Mouse (Mus musculus) right cerebral cortex, postnatal 4 days (tissue): ENCODE measurements around the gene Tcl1b5.
"Not testable (repeated sequence)": the region's sequence is repeated elsewhere in the genome, so short reads cannot be mapped to it uniquely, and the experiment has no call there.

Source experiments
- DNase-seq: peaks from one replicate; pipeline ENCODE4 v3.0.0-alpha.2; 2022

Gene Tcl1b5

DNA sequence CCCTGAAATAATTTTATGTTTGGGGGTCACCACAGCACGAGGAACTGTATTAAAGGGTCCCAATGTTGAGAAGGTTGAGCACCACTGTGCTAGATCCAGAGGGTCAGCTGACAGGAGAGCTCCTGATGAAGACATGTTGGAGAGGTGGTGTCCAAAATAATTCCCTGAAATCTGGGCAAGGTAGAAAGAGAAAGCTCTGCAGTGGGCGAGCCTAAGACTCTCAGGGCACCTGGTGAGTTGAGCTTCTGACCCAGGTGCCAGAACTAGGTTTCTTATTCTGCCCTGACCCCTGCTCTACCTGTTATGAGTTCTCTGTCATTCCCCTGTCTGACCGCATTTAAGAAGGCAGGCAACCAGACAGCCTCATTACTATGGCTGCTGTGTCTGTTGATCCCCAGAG is at the start of gene Tcl1b5:
Gene Tcl1b5 (plus strand): TSS at position 301 of the 400 bp plus-strand sequence.
- not testable (repeated sequence) for DNase-seq

DNA sequence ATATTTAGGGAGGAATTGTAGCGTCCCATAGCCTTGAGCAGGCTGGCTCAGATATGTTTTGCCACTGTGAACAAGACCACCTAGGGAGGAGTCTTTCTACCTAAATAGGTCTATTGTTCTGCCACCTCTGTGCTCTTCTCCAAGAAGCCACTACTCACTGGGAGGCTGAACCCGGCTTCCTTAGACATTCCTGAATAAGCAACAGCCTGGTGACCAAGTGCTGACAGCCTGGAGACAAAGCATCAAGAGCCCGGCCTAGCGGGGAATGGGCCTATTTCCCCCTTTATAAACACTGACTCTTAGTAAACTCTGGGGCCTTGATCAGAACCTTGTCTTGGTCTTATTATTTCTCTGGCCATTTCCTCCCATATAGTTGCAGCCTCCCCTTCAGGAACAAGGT is 49.6 kb upstream of the Tcl1b5 start:
- DNase-seq, result no peak

DNA sequence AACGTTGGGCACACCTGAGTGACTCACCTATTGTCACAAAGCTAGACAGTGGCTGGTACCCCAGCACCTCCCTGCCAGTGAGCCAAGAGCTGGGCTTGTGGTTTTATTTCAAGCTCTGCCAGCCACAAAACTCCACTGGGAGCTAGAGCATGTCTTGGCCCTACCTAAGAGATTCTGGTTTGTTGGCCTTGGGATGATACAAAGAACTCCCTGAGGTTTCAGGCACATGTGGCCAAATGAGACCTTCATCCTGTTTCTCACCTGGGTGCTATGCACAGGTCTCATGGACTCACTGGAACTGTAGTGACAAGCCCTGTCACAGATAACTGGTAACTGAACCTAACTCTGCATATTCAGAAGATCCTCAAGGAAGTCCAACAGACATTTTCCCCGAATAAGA is 48.5 kb upstream of the Tcl1b5 start:
- DNase-seq, result no peak

DNA sequence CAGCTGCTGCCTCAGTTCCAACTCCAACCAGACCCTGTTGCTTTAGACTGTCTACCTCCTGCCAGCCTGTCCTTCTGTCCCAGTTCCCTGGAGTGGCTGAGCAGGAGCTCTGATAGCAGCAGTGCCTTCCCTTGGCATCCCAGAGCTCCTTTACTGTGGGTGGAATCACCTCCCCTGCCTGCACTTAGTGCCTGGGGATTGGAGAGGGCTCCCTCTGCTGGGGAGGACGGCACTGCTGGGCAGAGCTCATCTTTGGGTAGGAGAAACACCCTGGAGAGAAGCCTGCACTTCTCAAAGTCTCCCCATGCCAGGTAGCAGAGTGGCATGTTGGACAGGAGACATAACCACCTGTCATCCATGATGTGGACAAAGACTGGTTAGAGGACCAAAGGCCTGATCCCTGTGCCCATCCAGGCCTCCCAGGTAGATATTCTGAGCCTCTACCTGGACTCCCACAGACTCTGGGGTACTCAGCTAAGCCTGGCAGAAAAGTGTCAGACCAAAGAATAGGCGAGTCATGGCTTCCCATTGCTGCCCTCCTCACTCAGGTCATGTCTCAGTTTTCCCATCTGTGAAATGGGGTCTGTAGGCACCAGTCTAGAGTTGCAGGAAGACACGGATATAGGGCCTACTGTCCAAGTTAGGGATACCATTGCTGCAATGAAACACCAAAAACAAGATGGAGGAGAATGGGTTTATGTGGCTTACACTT is 46.5 kb upstream of the Tcl1b5 start:
- not testable (repeated sequence) for DNase-seq

DNA sequence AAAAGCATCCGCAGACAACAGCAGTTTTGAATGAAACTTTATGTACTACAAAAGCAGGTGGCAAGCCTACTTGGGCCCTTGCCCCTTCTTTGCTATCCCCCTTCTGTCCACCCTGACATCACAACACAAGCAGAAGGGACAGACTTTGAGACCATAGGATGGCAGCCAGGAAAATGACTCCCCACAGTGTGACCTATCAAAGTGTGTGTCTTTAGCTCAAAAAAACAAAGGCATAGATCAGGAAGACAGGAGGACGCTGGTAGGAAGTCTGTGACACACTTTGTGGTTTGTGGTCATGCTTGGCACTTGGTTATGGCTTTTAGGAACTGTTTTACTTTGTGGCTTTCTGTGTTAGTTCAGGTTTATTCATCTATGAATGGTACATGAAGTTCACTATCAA is 42.0 kb upstream of the Tcl1b5 start:
- not testable (repeated sequence) for DNase-seq

DNA sequence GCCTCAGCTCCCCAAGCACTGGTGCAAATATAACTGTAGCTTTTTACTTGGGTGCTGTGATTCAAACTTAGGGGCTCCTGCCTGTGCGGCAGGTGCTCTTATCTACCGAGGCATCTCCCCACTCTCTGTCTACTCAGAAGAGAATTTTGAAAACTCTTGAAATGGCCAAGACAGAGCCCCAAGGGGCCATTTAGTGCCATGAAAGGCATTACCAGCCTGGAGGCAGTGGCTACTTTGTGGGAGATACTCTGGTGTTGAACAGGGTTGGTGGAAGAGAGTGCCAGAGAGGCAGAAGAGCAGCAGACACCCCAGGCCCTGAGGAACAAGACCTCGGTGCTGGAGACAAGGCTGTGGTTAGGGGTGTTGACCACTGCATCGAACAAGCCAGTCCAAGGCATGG is 41.3 kb upstream of the Tcl1b5 start:
- not testable (repeated sequence) for DNase-seq

DNA sequence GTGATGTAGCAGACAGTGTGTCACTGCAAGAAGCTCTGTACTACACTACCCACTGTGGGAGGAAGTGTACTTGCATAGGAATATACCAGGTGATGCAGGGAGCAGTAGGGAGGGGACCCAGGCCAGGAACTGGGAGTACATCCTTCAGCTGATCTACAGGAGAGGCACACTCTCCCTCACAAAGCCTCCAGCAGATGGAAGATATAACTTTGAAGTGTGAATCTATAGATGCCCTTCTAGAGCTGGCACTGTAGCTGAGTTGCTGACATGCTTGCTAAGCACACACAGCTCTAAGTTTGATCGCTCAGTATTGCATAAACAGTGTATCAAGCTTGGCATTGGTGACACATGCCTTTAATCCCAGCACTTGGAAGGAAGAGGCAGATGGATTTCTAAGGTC is 38.4 kb upstream of the Tcl1b5 start:
- not testable (repeated sequence) for DNase-seq

DNA sequence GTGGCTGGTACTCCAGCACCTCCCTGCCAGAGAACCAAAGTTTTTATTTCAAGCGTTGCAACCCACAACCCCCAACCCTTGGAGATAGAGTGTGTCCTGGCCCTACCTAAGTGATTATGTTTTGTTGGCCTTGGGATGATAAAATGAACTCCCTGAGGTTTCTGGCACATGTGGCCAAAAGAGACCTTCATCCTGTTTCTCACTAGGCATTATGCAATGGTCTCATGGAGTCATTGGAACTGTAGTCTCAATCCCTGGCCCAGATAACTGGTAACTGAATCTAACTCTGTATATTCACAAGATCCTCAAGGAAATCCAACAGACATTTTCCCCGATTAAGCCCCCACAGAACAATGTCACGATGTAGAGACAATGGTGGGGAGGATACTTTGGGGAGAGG is 33.0 kb upstream of the Tcl1b5 start:
- no peak for DNase-seq

DNA sequence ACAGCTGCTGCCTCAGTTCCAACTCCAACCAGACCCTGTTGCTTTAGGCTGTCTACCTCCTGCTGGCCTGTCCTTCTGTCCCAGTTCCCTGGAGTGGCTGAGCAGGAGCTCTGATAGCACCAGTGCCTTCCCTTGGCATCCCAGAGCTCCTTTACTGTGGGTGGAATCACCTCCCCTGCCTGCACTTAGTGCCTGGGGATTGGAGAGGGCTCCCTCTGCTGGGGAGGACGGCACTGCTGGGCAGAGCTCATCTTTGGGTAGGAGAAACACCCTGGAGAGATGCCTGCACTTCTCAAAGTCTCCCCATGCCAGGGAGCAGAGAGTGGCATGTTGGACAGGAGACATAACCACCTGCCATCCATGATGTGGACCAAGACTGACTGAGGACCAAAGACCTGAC is 31.2 kb upstream of the Tcl1b5 start:
- DNase-seq, result not testable (repeated sequence)

DNA sequence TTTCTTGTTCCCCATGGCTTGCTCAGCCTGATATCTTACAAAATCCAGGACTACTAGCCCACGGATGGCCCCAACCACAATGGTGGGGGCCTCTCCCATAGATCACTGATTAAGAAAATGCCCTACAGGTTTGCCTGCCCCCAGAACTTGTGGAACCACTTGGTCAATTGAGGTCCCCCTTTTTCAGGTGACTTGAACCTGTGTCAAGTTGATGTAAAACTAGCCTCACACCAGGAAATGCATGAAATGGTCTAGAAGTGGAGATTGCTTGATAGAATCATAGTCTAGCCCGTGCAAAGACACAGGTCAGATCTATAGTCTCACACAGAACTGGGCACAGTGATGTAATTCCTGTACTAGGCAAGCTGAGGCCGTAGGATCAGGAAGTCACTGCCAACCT is 30.4 kb upstream of the Tcl1b5 start, which contains the start of gene Tcl1b2:
Gene Tcl1b2 (plus strand): TSS at position 301 of the 400 bp plus-strand sequence.
- no peak for DNase-seq

DNA sequence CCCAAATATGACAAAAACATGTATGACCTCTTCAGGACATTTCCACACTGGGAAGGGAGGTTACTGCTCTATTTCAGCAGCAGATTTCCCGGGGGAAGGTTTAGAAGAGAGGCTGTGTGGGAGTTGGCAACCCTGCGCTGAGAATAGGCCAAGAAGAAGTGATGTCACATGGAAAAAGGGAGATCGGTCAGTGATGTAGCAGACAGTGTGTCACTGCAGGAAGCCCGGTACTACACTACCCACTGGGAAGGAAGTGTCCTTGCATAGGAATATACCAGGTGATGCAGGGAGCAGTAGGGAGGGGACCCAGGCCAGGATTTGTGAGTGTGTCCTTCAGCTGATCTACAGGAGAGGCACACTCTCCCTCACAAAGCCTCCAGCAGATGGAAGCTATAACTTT is 20.9 kb upstream of the Tcl1b5 start:
- not testable (repeated sequence) for DNase-seq

DNA sequence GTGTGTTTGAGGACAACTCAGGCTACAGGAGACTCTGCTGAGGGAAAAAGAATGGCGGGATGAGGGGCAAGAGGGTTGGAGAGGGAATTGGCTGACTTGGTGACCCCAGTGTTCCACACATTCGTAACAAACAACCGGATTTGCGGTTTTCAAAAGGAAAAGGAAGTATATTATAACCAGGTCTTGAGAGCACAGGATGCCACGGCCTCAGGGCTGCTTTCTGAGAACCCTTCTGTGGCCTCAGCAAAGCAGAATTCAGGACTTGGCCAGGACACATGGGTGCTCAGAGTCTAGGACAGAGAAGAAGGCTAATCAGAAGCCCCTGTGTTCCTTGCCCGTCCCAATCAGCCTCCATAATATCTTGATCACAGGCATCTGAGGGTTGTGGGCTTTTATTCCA is 17.3 kb upstream of the Tcl1b5 start:
- no peak for DNase-seq

DNA sequence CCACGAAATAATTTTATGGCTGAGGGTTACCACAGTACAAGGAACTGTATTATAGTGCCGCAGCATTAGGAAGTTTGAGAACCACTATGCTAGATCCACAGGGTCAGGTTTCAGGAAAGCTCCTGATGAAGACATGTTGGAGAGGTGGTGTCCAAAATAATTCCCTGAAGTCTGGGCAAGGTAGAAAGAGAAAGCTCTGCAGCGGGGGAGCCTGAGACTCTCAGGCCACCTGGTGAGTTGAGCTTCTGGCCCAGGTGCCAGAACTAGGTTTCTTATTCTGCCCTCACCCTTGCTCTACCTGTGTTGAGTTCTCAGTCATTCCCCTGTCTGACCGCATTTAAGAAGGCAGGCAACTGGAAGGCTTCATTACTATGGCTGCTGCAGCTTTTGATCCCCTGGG is 16.8 kb upstream of the Tcl1b5 start, which contains the start of gene Tcl1b1:
Gene Tcl1b1 (plus strand): TSS at position 301 of the 400 bp plus-strand sequence.
- no peak for DNase-seq

DNA sequence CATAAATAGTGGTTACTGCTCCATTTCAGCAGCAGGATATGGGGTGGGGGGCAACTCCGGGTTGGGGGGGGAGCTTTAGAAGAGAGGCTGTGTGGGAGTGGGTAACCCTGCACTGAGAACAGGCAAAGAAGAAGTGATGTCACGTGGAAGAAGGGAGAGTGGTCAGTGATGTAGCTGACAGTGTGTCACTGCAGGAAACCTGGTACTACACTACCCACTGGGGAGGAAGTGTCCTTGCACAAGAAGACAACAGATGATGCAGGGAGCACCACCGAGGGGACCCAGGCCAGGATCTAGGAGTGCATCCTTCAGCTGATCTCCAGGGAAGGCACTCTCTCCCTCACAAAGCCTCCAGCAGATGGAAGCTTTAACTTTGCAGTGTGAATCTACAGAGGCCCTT is 9.4 kb upstream of the Tcl1b5 start:
- no peak for DNase-seq

DNA sequence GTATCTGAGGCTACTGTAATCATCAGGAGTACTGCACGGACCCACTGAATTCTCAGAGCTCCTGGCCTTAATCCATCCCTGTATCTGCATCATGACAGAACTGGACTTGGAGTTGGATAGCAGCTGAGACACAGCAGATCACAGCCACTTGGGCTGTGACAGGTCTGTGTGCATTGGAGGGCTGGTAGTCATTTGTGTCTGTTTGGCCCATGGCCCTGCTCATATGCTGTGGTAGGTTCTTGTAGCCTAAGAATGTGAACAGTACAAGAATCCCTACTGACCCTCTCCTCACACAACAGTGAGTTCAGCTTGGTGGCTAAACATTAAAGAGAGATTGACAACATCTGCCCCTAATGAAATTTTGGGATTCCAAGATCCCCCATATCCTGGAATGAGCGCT is 2.8 kb upstream of the Tcl1b5 start:
- no peak for DNase-seq

DNA sequence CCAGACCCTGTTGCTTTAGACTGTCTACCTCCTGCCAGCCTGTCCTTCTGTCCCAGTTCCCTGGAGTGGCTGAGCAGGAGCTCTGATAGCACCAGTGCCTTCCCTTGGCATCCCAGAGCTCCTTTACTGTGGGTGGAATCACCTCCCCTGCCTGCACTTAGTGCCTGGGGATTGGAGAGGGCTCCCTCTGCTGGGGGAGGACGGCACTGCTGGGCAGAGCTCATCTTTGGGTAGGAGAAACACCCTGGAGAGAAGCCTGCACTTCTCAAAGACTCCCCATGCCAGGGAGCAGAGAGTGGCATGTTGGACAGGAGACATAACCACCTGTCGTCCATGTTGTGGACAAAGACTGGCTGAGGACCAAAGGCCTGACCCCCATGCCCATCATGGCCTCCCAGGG is 1.8 kb upstream of the Tcl1b5 start:
- peak; percentile 53 for DNase-seq

DNA sequence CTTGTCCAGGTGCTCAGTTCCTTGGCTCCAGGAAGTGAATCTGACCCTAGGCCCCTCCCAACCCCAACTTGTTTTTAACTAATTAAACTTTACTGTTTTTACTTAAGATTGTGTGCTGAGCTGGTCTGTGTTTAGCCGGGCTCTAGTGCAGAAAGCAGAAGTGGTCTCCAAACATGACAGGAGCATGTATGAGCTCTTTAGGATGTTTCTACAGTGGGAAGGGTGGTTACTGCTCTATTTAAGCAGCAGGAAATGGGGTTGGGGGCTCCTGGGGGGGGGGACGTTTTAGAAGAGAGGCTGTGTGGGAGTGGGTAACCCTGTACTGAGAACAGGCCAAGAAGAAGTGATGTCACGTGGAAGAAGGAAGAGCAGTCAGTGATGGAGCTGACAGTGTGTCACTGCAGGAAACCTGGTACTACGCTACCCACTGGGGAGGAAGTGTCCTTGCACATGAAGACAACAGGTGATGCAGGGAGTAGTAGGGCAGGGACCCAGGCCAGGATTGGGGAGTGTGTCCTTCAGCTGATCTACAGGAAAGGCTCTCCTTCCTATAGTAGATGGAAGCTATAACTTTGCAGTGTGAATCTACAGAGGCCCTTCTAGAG is 5.0 kb downstream of the Tcl1b5 start:
- DNase-seq, result not testable (repeated sequence)

DNA sequence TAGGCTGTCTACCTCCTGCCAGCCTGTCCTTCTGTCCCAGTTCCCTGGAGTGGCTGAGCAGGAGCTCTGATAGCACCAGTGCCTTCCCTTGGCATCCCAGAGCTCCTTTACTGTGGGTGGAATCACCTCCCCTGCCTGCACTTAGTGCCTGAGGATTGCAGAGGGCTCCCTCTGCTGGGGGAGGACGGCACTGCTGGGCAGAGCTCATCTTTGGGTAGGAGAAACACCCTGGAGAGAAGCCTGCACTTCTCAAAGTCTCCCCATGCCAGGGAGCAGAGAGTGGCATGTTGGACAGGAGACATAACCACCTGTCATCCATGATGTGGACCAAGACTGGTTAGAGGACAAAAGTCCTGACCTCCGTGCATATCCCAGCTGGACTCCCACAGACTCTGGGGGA is 12.8 kb downstream of the Tcl1b5 start:
- DNase-seq, result peak; percentile 6

DNA sequence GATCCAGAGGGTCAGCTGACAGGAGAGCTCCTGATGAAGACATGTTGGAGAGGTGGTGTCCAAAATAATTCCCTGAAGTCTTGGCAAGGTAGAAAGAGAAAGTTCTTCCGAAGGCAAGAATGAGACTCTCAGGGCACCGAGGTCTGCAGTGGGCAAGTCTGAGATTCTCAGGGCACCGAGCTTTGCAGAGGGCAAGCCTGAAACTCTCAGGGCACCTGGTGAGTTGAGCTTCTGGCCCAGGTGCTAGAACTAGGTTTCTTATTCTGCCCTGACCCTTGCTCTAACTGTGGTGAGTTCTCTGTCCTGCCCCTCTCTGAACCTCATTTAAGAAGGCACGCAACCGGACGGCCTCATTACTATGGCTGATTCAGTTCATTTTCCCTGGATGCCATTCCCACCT is 14.6 kb downstream of the Tcl1b5 start, which contains the start of gene Tcl1b3:
Gene Tcl1b3 (plus strand): TSS at position 301 of the 400 bp plus-strand sequence.
- not testable (repeated sequence) for DNase-seq

DNA sequence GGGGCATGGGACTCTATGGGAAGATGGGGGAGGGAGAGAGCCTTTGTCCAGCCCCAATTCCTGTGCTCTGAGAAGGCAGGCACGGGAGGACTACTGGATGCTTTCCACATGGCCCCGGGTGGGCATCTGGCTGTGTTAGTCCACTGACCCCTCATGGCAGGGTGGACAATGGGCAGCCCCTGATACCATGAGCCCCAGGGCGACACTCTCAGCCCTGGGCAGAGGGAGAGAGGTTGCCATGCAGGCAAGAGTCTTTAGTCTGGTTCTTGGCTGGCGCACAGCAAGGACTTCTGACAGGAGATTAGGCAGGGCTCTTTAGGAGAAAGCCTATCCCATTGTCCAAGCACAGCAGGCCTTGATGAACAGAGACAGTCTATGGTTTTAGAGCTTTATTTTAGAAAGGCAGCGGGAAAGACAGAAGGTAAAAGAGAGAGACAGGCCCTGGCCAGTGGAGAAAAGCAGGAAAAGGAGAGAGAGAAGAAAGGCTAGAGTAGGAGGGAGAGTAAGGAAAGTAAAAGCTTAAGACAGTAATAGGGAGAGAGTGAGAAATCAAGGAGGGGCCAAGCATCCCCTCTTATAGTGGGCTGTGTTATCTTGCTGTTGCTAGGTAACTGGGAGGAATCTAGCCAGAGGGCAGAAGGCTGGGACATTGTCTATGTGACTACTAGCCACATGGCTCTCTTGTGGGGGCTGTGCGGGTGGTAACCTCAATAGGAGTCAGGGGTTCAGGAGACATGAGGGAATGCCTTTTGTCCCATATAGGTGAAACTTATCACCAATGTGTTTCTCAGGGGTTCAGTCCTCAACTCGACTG is 23.7 kb downstream of the Tcl1b5 start:
- DNase-seq, result not testable (repeated sequence)

DNA sequence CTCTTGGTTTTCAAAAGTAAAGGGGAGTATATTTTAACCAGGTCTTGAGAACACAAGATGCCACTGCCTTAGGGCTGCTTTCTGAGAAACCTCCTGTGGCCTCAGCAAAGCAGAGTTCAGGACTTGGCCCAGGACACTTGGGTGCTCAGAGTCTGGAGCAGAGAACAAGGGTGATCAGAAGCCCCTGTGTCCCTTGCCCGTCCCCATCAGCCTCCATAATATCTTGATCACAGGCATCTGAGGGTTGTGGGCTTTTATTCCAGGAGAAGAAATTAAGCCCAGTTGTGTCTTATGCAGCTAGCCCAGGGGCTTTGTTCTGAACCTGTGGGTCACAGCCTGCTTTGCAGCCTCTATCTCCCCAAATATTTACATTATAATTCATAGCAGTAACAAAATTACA is 25.5 kb downstream of the Tcl1b5 start, which contains the start of gene Tcl1b4:
Gene Tcl1b4 (plus strand): TSS at position 301 of the 400 bp plus-strand sequence.
- DNase-seq, result not testable (repeated sequence)

DNA sequence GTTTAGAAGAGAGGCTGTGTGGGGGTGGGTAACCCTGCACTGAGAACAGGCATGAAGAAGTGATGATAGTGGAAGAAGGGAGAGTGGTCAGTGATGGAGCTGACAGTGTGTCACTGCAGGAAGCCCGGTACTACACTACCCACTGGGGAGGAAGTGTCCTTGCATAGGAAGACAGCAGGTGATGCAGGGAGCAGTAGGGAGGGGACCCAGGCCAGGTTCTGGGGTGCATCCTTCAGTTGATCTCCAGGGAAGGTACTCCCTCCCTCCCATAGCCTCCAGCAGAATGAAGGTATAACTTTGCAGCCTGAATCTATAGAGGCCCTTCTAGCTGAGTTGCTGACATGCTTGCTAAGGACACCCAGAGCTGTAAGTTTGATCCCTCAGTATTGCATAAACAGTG is 30.9 kb downstream of the Tcl1b5 start:
- DNase-seq, result no peak

DNA sequence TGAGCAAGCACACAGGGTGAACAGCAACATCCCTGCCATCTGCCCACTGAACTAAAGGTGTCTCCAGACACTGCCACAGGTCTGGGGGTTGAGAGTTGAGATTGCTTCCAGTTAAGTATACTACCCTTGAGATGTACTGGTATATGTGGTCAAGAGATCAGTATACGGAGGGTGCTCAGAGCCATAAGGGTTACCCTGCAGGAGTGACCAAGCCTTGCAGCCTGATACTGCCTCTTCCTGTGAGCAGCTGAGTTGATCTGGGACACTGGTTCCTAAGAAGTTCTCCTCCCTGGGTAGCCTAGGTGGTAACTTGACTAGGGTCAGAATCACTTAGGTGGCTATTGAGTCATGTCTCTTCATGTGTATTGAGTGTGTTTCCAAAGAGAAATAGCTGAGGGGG is 32.3 kb downstream of the Tcl1b5 start:
- DNase-seq, result no peak
